Mouse (Mus musculus) stomach, embryonic 15.5 days (tissue): ENCODE results near the gene Kcnip2. TPM values are rescaled to one million over a fixed set of nuclear protein-coding genes. Genes with fewer than 3 reads are reported as not detected.

Experiments
- ATAC-seq: fragments of 200-750 bp; cut with Nextera tagmentation; 2 replicates; pipeline ENCODE4 v1.8.0; 2017; ENCODE audit warnings: low read depth, moderate number of reproducible peaks, moderate TSS enrichment; ENCODE audit not compliant: insufficient read depth, low FRiP score
- H3K27ac ChIP-seq: fragments of 300-500 bp; sonication (generic); 2 replicates; pipeline ENCODE4 v1.5.1; 2015; ENCODE audit warnings: mild to moderate bottlenecking, inconsistent platforms
- H3K27me3 ChIP-seq: fragments of 300-500 bp; sonication (generic); replicated peaks from 2 replicates; pipeline ENCODE4 v1.6.1; 2015; ENCODE audit warnings: inconsistent platforms
- H3K36me3 ChIP-seq: fragments of 300-500 bp; sonication (generic); 2 replicates; pipeline ENCODE4 v1.6.1; 2015; ENCODE audit warnings: inconsistent platforms
- H3K4me1 ChIP-seq: fragments of 300-500 bp; sonication (generic); 2 replicates; pipeline ENCODE4 v1.6.1; 2015; ENCODE audit warnings: inconsistent platforms
- H3K4me2 ChIP-seq: fragments of 300-500 bp; sonication (generic); 2 replicates; pipeline ENCODE4 v1.6.1; 2015; ENCODE audit warnings: mild to moderate bottlenecking, inconsistent platforms
- H3K4me3 ChIP-seq: fragments of 300-500 bp; sonication (generic); replicated peaks from 2 replicates; pipeline ENCODE4 v1.5.1; 2015; ENCODE audit warnings: inconsistent platforms
- H3K9ac ChIP-seq: fragments of 300-500 bp; sonication (generic); 2 replicates; pipeline ENCODE4 v1.6.1; 2015; ENCODE audit warnings: inconsistent platforms
- H3K9me3 ChIP-seq: fragments of 300-500 bp; sonication (generic); 2 replicates; pipeline ENCODE4 v1.6.1; 2016; ENCODE audit warnings: inconsistent platforms
- WGBS: fragments of 180-500 bp; shearing (Covaris S2); methylation state at CpG from one replicate; pipeline ENCODE4 v1.1.7; 2015; 5-methylcytosine and 5-hydroxymethylcytosine counted together
- polyA plus RNA-seq: library from polyadenylated mRNA; unstranded; fragments of >200 nt; fragmentation: Nextera tagmentation; extraction: Ambion mirVana; gene quantifications from 2 replicates; pipeline ENCODE4 v1.2.1, GENCODE M21; 2015

Gene Kcnip2
- polyA plus RNA-seq, 1 experiment from 2014 or later: 2.8 TPM

DNA sequence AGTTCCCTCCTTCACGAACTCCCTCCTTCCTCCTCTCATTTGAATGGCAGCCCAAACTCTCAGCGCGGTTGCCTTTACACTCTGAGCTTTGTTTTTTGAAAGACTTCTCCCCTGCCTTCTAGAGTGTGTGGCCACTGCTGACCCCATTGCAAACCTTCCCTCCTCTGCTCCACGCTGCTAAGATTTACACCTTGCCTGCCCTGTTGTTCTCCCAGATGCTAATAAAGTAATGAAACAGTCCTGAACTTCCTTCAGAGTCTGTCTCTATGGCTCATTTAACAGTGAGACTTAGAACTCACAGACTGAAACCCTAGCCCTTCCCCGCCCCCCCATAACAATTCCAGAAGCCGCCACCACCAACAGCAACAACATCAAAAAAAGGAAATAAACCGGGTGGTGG lies 26.5 kb downstream of the Kcnip2 start:
- no peak for ATAC-seq
- no peak overlapping the region for H3K4me2 ChIP-seq
- H3K27ac ChIP-seq: no peak overlapping the region
- no peak overlapping the region for H3K9ac ChIP-seq
- no peaks in the 10 kb centered on the region for H3K9me3 ChIP-seq
- WGBS: 73% methylated on average over 7 of the region's 7 CpGs
- no peak overlapping the region for H3K4me3 ChIP-seq
- H3K27me3 ChIP-seq: no peaks in the 10 kb centered on the region
- no peaks in the 10 kb centered on the region for H3K4me1 ChIP-seq
- no peaks in the 10 kb centered on the region for H3K36me3 ChIP-seq

DNA sequence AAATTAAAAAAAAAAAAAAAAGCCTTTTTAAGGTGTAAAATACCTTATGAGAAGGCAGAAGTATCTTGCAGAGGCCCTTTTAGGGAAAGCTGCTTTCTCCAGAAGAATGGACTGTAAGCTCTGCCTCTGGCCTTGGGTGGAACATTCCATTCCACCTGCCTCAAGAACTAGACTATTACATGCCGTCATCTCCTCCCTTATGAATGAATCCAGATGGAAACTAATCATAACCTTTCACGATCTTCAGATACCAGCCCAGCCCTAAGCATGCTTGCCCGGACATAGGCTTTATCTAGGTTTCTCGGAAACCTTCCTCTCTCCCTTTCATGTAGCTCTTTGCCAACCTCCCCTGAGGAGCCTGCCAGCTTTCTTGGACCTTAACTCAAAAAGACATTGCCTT lies 27.5 kb downstream of the Kcnip2 start:
- H3K4me2 ChIP-seq: no peak overlapping the region
- no peaks in the 10 kb centered on the region for H3K27me3 ChIP-seq
- H3K27ac ChIP-seq: no peak overlapping the region
- ATAC-seq: no peak
- WGBS: 62% methylated on average over 4 of the region's 4 CpGs
- H3K4me1 ChIP-seq: 0 out of 2 replicates have a peak, but pooled peaks cover 2% of the 10 kb centered on the region
- no peaks in the 10 kb centered on the region for H3K36me3 ChIP-seq
- no peak overlapping the region for H3K4me3 ChIP-seq
- H3K9ac ChIP-seq: no peak overlapping the region
- H3K9me3 ChIP-seq: no peaks in the 10 kb centered on the region

DNA sequence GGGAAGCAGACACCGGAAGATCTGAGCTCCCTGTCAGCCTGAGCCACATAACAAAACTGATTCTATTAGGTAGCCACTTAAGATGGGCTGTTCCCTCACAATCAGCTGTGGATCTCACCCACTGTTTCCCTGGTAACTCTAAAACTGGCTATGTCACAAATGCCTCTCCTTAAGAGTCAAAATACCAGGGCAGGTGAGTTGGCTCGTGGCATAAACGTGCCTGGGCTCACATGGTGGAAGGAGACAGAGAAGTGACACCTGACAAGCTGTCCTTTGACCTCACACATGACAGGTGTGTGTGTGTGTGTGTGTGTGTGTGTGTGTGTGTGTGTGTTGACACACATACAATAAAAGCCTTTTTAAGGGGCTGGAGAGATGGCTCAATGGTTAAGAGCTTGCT lies 28.4 kb downstream of the Kcnip2 start:
- Histone ChIP-seq H3K27ac (no peak overlapping the region), H3K4me1 (0 out of 2 replicates have a peak, but pooled peaks cover 2% of the 10 kb centered on the region), H3K9ac (no peak overlapping the region), H3K27me3 (no peaks in the 10 kb centered on the region), H3K36me3 (no peaks in the 10 kb centered on the region), H3K4me3 (no peak overlapping the region), H3K9me3 (no peaks in the 10 kb centered on the region), H3K4me2 (no peak overlapping the region)
- WGBS: 57% methylated on average over 3 of the region's 3 CpGs
- ATAC-seq: no peak

DNA sequence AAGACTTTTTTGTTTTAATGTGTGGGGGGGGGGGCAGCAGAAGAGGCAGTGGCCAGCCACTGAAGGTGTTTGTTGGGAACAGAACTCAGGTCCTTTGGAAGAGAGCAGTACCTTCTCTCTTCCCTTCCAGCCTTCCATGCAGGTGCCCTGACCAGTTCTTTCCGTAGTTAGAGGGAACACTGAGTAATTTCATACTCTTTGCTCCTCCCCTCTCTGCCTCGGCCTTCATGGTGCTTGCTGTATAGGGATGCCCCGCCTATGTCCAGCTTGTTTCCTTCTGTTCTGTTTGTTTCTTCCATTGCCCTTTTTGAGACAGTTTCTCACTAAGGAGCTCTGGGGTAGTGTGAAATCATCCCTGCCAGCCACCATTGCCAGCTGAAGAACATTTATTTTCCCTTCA lies 30.4 kb downstream of the Kcnip2 start:
- H3K9ac ChIP-seq: no peak overlapping the region
- peak overlapping the region; percentile 11; the same call in 1 of the 2 replicates for H3K27ac ChIP-seq
- no peaks in the 10 kb centered on the region for H3K9me3 ChIP-seq
- 0 out of 2 replicates have a peak, but pooled peaks cover 2% of the 10 kb centered on the region for H3K36me3 ChIP-seq
- no peak overlapping the region for H3K4me3 ChIP-seq
- 44% methylated on average over 3 of the region's 3 CpGs for WGBS
- no peak overlapping the region for H3K4me2 ChIP-seq
- ATAC-seq: no peak
- no peaks in the 10 kb centered on the region for H3K27me3 ChIP-seq
- H3K4me1 ChIP-seq: peaks cover 12% of the 10 kb centered on the region

DNA sequence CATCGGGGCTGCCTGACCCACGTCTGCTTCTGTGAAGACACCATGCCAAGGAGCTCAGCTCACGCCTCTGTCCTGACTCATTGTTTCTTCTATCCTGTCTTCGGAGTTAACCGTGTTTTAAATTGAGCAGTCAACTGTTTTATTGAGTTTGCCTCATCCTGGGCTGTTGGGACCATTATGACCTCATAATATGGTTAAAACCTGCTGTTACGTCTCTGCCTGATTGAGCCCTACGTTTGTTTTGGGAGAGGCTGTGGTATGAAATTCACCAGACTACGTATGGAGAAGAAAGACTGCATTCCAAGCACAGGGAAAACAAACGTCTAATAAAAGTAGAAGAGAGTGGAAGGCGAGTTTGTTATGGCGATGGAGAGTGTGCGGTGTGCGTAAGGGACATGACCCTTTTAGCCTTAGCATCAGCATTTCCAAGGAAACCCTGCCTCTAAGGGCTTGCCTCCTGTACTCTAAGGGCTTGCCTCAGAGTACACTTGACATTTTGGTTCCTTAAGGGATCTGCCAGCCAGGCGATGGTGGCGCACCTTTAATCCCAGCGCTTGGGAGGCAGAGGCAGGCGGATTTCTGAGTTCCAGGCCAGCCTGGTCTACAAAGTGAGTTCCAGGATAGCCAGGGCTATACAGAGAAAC lies 31.8 kb downstream of the Kcnip2 start:
- WGBS: 30% methylated on average over 17 of the region's 17 CpGs
- H3K27ac ChIP-seq: peak overlapping the region; percentile 60; the same call in 1 of the 2 replicates
- no peaks in the 10 kb centered on the region for H3K27me3 ChIP-seq
- no peak overlapping the region for H3K9ac ChIP-seq
- peak overlapping the region; percentile 59 for H3K4me2 ChIP-seq
- ATAC-seq: no peak
- no peaks in the 10 kb centered on the region for H3K9me3 ChIP-seq
- H3K36me3 ChIP-seq: 0 out of 2 replicates have a peak, but pooled peaks cover 8% of the 10 kb centered on the region
- peak overlapping the region; percentile 90 for H3K4me3 ChIP-seq
- H3K4me1 ChIP-seq: peaks cover 15% of the 10 kb centered on the region

DNA sequence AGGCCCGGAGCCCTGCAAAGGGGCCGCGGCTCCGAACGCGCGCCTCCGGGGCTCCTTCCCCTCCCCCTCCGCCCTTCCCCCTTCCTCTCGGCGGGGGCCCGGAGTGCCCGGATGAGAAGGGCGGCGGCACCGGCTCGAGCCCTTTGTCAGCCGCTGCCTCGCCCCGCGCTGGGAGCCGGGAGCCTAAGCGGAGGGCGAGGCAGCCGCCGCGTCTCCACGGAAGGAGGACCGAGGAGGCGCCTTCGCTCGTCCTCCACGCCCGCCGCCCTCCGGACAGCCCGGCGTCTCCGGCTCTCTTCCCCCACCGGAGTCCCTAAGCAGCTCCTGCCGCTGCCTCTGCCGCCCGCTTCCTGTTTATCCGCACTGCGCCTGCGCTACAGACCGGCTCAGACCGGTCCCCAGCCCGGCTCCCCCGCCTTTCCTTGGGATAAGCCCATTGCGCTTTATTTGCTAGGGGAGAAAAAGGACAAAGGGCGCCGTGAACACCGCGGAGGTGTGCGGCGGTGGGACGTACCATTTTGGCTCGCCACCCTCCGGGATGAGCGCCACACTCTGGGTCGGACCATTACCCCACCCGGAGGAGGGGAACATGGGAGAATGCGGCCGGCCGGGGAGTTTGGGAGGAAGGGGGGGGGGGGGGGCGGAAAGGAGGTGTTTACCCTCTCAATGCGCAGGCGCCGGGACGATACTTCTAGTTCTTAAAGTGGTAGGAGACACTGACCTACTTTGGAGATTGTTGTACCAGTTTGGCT lies 32.5 kb downstream of the Kcnip2 start, which contains the start of gene Mgea5:
Gene Mgea5, minus strand, starts transcription at position 657 of the 752 bp plus-strand sequence.
- Histone ChIP-seq H3K4me2 (peak within 1 kb of the TSS; percentile 59), H3K4me3 (peak within 1 kb of the TSS; percentile 90), H3K27ac (peak within 1 kb of the TSS; percentile 97), H3K9me3 (no peaks in the 10 kb centered on the region), H3K9ac (peak within 1 kb of the TSS; percentile 97), H3K27me3 (no peaks in the 10 kb centered on the region), H3K36me3 (peaks cover 8% of the 10 kb centered on the region; the same call in 1 of the 2 replicates), H3K4me1 (peaks cover 15% of the 10 kb centered on the region)
- ATAC-seq: peak; percentile 98
- WGBS: under 1% methylated on average over 58 of the region's 71 CpGs

DNA sequence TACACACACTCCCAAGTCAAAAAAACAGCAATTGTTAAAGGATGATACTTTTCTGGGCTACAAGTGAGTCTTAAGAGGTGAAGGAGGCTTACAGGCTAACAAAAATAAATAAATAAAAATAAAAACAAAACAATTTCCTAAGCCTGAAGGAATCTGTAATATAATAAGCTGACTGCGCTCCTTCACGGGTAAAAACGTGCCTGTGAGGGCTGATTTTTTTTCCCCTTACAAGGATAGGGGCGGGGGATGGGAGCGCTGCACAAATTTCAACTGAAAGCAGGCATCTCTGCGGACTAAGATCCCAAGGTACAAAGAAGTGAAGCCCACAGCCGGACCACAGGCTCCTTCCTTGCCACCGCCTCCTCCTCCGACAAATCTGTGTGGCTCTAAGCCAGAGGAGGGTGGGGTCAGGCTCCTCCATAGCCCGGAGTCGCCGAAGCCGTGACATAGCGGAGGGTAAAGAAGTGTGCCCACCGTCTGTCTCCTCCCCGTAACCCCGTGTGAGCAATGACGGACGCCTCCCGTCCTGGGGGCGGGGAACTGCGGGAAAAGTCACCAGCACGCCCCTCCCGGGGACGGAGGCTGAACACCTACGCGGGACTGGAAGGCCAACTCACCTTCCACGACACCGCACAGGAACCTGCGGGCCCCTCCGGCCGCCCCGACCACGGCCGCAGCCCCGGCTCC lies 33.4 kb downstream of the Kcnip2 start:
- WGBS: under 1% methylated on average over 36 of the region's 36 CpGs
- Histone ChIP-seq H3K4me1 (peaks cover 15% of the 10 kb centered on the region), H3K4me3 (peak overlapping the region; percentile 90), H3K9ac (peak overlapping the region; percentile 97), H3K27ac (peak overlapping the region; percentile 97), H3K9me3 (no peaks in the 10 kb centered on the region), H3K27me3 (no peaks in the 10 kb centered on the region), H3K36me3 (peaks cover 16% of the 10 kb centered on the region; the same call in 1 of the 2 replicates), H3K4me2 (peak overlapping the region; percentile 54)
- peak; percentile 27; the same call in 1 of the 2 replicates for ATAC-seq

DNA sequence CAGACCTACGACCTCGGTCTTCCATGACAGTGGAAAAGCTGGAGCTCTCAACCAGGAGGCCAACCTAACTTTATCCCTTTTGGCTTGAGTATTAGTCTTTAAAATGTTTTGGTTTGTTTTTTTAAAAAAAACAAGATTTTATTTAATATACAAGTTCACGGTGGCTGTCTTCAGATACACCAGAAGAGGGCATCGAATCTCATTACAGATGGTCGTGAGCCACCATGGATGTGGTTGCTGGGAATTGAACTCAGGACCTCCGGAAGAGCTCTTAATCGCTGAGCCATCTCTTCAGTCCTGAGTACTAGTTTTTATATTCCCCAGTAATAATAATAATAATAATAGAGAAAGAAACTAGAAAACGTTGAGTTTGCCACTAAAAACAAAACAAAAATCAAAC lies 34.2 kb downstream of the Kcnip2 start:
- Histone ChIP-seq H3K9ac (no peak overlapping the region; the same call in 1 of the 2 replicates), H3K9me3 (no peaks in the 10 kb centered on the region), H3K36me3 (peaks cover 21% of the 10 kb centered on the region; the same call in 1 of the 2 replicates), H3K27me3 (no peaks in the 10 kb centered on the region), H3K27ac (no peak overlapping the region), H3K4me2 (peak overlapping the region; percentile 54), H3K4me1 (peaks cover 15% of the 10 kb centered on the region), H3K4me3 (peak overlapping the region; percentile 90; the same call in 1 of the 2 replicates)
- 61% methylated on average over 8 of the region's 8 CpGs for WGBS
- no peak for ATAC-seq

DNA sequence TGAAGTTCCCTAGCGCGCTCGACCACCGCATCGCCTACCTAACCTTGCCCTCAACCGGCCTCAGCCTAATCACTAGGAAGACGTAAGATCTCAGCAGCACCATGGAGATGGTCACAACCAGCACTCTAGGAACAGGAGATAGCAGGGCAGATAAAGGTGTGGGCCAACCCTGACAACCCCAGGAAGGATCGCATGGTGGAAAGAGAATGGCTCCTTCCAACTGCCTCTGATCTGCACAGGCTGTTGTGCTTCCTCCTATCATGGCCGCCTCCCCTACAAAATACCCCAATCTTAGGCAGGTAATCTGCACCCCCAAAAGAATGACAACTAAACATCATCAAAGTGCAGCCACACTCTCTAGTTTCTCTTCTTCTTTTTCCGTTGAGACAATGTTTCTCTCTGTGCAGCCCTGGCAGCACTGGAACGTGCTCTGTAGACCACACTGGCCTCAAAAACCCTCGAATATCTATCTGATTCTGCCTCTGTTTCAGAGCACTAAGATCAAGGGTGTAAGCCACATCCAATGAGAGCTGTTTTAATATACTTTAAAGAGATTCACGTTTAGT lies 35.4 kb downstream of the Kcnip2 start:
- H3K4me1 ChIP-seq: peaks cover 15% of the 10 kb centered on the region
- H3K36me3 ChIP-seq: peaks cover 28% of the 10 kb centered on the region; the same call in 1 of the 2 replicates
- H3K27me3 ChIP-seq: no peaks in the 10 kb centered on the region
- H3K4me2 ChIP-seq: peak overlapping the region; percentile 54; the same call in 1 of the 2 replicates
- H3K27ac ChIP-seq: no peak overlapping the region
- H3K9me3 ChIP-seq: no peaks in the 10 kb centered on the region
- H3K4me3 ChIP-seq: no peak overlapping the region
- no peak overlapping the region for H3K9ac ChIP-seq
- WGBS: 80% methylated on average over 13 of the region's 13 CpGs
- ATAC-seq: no peak

DNA sequence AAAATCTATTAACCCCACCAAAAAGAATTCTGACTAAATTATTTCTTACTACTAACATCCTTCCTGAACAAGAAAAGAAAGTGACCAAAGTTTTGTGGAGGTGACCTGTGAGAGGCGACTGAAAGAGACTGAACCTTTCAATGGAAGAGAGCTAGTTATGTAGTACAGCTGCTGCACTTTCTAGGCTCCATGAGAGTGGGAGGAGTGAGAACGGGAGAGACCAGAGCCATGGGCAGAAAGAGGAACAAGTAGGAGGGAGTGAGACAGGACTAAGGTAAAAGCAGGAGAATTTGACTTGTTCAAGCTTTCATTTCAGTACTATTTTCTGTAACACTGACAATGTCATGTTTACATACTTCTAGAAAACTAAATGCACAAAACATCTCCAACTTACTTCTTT lies 40.4 kb downstream of the Kcnip2 start:
- no peak for ATAC-seq
- no peak overlapping the region for H3K9ac ChIP-seq
- no peak overlapping the region for H3K27ac ChIP-seq
- H3K4me1 ChIP-seq: peaks cover 3% of the 10 kb centered on the region
- H3K27me3 ChIP-seq: no peaks in the 10 kb centered on the region
- no peak overlapping the region for H3K4me2 ChIP-seq
- no peak overlapping the region for H3K4me3 ChIP-seq
- peaks cover 69% of the 10 kb centered on the region for H3K36me3 ChIP-seq
- WGBS: 67% methylated on average over 2 of the region's 2 CpGs
- no peaks in the 10 kb centered on the region for H3K9me3 ChIP-seq

DNA sequence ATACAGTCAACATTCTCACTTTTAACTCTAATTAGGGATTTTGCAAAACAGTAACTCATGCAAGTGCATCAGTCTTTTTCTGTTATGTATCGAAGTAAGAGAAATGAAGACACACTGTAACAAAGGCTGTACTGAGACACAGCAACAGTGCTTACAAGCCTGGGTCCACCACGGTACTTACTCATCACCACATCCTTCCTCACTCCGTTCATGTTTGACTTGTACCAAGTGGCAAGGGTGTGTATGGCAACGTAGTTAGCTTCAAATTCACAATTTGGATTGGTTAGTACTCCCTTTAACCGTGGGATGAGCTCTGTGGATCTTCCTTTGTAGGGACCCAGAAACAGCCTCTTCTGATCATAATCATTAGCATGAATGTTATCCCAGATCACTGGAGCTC lies 44.4 kb downstream of the Kcnip2 start:
- no peak overlapping the region for H3K27ac ChIP-seq
- no peak overlapping the region for H3K4me2 ChIP-seq
- H3K27me3 ChIP-seq: no peaks in the 10 kb centered on the region
- no peak for ATAC-seq
- H3K4me3 ChIP-seq: no peak overlapping the region
- H3K36me3 ChIP-seq: peaks cover 79% of the 10 kb centered on the region
- H3K4me1 ChIP-seq: no peaks in the 10 kb centered on the region
- WGBS: 85% methylated on average over 5 of the region's 5 CpGs
- no peak overlapping the region for H3K9ac ChIP-seq
- H3K9me3 ChIP-seq: no peaks in the 10 kb centered on the region
